Mouse (Mus musculus): ENCODE measurements around the gene Arl16.
"Not testable (repeated sequence)": the region's sequence is repeated elsewhere in the genome, so short reads cannot be mapped to it uniquely, and the experiment has no call there.

The Arl16 gene

DNA sequence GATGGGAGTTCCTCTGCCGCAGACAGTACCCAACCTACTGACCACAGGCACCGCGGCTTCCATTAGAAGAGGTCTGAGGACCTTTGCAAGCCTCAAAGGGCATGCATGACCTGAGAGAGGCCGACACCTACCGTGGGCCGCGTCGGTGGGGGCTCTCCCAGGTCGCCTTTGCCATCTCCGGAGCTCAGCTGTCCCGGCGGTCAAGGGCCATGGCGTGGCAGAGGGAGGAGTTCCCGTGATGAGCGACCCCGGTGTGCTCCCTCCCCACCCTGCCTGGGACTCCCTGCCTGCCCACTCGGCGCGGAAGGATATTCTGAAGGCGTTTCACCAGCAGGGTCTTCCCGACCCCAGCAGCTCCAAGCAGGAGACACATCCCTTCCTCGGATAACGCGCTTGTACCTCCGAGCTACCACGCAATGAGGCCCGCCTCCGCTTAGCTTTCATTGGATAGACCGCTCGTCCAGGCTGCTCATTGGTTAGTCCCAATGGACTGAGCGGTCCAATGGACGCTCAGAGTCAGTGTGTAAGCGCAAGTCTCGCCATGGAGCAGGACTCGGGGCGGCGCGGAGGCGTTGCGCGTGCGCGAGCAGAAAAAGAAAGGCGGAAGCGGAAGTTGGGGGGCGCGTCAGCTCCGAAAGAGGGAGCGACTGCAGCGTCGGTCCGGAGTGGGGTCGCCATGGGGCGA is at the start of gene Arl16:
Gene Arl16, minus strand, starts transcription at position 557 of the 685 bp plus-strand sequence.
- peak; percentile 100 for ATAC-seq (ENCODE audit: insufficient number of reproducible peaks, low FRiP score, low TSS enrichment)

DNA sequence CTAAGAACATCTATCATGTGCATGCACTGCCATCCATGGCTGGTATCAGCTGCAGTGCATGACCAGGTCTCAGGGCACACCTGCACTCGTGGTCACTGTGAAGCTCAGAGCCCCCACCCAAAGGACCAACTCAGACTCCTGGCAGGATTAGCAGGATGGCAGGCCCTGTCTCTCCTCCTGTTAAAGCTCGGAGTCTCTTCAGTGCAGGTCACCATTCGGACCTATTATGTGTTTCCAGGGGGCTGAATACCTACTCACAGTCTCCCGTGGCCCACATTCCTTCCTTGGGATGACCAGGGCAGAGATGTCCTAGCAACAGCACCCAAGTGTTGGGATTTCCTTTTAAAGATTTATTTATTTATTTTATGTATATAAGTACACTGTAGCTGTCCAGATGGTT is 49.7 kb upstream of the Arl16 start:
- ATAC-seq (ENCODE audit: insufficient number of reproducible peaks, low FRiP score, low TSS enrichment) = no peak

DNA sequence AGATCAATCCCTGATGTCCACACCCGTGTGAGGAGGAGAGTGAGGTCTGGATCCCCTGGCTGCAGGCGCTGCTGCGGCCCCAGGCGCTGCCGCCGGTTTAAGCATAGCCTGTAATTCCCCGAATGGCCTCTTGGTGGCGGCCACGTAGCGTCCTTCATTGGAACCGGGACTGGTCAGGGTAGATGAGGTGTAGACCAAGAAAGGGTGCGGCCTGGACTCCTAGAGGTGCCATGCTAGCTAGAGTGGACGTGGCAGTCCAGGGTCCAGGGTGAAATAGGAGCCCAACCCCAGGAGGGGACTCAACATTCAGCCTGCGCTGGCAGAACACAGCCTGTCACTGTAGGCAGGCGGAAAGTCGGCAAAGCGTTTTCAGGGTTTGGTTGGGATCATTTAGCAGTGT is 48.2 kb upstream of the Arl16 start:
- ATAC-seq (ENCODE audit: insufficient number of reproducible peaks, low FRiP score, low TSS enrichment) = peak; percentile 67; the same call in 1 of the 2 replicates

DNA sequence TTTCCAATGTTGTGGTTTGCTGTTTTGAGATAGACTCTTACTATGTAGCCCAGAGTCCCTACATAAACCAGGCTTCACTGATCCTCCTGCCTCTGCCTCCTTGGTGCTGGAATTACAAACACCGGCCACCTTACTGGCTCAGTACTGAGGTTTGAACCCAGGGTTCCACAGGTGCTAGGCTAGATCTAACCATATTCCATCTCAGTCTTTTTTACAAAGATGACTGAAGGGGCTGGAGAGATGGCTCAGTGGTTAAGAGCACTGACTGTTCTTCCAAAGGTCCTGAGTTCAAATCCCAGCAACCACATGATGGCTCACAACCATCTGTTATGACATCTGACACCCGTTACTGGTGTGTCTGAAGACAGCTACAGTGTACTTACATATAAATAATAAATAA is 46.9 kb upstream of the Arl16 start:
- ATAC-seq (ENCODE audit: insufficient number of reproducible peaks, low FRiP score, low TSS enrichment) = not testable (repeated sequence)

DNA sequence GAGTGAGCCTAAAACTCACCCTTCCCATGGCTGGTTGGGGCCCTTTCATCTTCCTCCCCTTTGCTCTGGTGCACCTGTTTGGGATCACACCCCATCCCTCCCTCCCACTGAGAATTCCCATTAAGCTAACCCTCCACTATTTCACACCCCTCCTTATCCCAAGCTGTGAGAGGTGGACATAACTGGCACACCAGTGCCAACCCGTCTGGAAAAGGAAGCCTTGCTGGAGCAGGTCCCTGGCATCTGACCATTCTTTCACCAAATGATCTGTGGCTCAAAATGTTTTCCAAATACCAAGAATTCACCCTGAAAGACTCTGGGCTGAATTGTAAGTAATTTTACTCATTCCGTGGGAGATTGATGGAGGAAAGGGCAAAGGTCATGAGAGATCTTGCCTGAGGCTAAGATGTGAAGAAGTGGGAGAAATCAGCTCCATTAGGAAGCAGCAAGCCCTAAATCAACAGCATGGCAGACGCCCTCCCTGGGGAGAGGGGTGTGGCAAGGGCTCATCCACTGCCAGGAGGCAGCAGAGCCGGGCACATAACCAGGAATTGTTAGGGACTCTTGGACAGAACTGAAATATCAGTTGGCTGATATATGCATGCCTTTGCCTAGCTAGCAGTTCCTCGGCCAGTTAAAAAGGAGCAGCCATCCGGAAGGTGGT is 45.5 kb upstream of the Arl16 start:
- peak; percentile 56; the same call in 1 of the 2 replicates for ATAC-seq (ENCODE audit: insufficient number of reproducible peaks, low FRiP score, low TSS enrichment)

- no peak for ATAC-seq (ENCODE audit: insufficient number of reproducible peaks, low FRiP score, low TSS enrichment)
Observed at GRCm38 (mm10) chr11:120510375-120511030, 43.1 kb upstream of the Arl16 start.

GRCm38 (mm10) chr11:120509940-120510339 is 42.5 kb upstream of the Arl16 start:
- no peak for ATAC-seq (ENCODE audit: insufficient number of reproducible peaks, low FRiP score, low TSS enrichment)

DNA sequence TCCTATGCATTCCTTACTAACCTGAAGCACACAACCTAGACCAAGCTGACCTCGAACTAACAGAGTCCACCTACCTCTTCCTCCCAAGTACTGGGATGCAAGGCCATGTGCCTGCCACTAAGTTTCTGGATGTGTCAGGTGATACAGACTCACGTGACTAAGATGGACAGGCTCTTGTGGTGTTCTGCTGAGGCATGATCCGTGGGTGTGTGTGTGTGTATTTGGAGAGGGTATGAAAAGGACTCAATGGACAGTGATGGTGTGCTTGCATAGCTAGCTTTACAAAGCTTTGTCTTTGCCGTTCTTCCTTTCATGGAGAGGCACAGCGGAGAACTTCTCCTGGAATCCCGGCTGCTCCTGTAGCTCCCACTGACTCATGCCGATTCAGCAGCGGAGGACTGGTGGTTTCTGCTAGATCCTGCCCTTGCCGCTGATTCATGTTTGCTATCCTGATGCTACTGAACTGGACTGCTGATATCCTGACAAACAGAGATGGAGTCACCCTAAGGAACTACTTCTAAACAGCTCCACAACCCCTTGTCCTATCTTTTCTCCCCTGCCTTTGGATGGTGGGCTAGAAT is 41.0 kb upstream of the Arl16 start:
- ATAC-seq (ENCODE audit: insufficient number of reproducible peaks, low FRiP score, low TSS enrichment) = no peak

DNA sequence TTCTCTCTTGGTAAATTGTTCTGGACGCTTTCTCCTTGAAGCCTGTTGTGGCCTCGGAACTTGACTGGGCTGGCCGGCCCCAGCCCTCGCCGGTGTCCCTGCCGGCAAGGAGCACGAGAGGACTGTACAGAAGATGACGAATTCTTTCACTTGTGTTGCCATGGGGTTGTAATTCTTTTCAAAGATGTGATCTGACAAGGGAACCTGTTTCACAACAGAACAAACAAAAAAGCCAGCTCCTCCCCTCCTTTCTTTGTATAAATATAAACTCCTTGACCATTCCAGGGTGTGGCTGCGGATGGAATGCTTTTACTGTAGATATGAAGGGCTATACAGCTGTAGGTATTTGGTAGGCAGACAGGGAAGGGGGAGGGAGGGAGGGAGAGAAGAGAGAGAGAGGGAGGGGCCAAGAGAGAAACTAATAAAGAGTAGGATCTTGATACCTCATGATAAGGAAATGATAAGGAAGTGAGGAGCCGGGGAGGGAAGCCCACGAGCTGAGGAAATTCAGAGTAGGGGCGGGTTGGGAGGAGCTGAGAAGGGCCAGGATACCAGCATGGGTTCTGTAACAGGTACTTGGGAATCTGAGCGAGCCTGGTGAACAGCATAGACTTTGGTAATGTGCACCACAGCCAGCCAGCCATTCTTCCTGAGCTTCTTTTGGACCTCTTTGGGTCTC is 40.3 kb upstream of the Arl16 start:
- no peak for ATAC-seq (ENCODE audit: insufficient number of reproducible peaks, low FRiP score, low TSS enrichment)

GRCm38 (mm10) chr11:120506899-120507298 is 39.5 kb upstream of the Arl16 start:
- ATAC-seq (ENCODE audit: insufficient number of reproducible peaks, low FRiP score, low TSS enrichment) = no peak; the same call in 1 of the 2 replicates

DNA sequence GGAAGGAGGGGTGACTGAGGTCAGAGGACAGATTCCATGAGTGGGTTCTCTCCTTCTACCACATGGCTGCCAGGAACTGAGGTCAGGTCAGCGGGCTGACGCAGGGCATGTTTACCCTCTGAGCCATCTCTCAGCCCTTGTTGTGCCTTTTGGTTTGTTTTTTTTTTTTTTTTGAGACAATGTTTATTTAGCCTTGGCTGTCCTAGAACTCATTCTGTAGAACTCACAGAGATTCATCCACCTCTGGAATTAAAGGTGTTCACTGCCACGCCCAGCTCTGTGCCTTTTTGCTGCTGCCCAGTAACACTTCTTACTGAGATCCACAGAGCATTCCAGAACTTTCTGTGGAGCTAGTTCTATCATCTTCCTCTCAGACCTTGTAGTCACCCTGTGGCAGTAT is 38.3 kb upstream of the Arl16 start:
- no peak for ATAC-seq (ENCODE audit: insufficient number of reproducible peaks, low FRiP score, low TSS enrichment)

GRCm38 (mm10) chr11:120501701-120502100 is 34.3 kb upstream of the Arl16 start:
- ATAC-seq (ENCODE audit: insufficient number of reproducible peaks, low FRiP score, low TSS enrichment) = no peak

DNA sequence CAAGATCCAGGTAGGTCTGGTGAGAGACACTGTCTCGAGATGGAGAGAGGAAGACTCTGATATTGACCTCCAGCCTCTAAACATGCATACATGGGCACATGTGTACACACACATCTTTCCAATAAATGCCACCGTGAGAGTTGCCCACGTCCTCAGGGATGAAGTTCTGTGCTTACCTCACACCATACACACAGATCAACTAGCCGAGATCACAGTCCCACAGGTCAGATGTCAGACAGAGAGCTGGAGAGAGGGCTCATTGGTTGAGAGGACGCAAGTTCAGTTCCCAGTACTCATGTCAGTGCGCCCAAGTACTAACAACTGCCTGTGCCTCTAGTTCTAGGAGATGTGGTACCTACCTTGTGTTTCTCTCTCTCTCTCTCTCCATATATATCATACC is 33.6 kb upstream of the Arl16 start:
- ATAC-seq (ENCODE audit: insufficient number of reproducible peaks, low FRiP score, low TSS enrichment) = no peak

DNA sequence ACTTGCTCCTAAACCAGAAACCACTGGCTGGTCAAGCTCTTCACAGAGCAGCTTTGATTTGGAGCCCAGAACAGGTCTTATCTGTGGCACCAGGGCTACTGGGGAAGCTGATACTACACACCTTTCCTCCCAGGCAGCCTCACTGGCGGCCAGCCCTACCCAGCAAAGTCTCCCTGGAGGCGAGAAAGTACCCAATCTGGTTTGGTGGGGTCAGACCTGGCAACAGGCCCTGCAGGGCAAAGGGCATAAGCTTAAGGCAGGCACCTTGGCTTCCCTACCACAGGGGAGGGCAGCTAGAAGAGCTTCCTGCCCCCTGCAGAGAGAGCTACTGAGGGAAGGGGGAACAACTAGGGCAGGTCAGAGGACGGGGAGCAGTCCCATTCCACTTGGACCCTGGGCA is 33.0 kb upstream of the Arl16 start:
- ATAC-seq (ENCODE audit: insufficient number of reproducible peaks, low FRiP score, low TSS enrichment) = no peak

- no peak for ATAC-seq (ENCODE audit: insufficient number of reproducible peaks, low FRiP score, low TSS enrichment)
Observed at GRCm38 (mm10) chr11:120499894-120500293, 32.5 kb upstream of the Arl16 start.

DNA sequence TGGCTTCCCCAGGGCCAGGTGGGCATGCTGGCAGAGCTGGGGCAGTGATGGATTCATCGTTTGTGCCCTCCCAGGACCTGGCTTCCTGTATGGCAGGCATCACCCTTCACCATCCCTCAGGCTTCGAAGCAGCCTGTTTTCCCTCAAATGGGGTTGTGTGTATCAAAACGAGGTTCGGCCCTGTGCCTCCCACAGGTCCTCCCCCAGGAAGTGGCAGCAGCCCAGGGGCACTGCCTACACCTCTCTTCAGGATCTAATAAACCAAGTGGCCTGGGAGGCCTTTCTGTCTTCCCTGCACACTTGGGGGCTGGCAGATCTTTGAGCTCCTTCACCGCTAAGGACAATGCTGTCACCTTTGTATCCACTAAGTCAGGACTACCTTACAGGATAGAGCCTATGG is 31.5 kb upstream of the Arl16 start:
- ATAC-seq (ENCODE audit: insufficient number of reproducible peaks, low FRiP score, low TSS enrichment) = no peak

DNA sequence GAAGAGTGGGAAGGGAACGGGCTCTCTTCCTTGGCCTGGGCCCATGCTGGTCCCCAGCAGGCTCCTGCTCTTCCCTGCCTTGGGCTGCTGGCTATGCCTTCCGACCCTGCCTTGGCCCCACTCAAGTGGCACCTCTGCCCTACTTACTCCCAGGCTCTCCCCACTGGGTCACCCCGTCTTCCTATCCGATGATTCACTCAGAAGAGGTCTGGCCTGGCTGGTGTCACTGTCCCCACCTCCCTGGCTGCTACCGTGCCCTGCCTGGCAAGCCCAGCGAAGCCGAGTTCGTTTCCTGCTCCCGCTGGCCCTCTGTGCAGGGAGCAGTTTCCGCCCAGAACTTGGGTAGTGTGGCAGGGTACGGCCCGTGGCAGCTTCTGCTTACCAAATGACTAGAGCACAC is 30.8 kb upstream of the Arl16 start:
- no peak for ATAC-seq (ENCODE audit: insufficient number of reproducible peaks, low FRiP score, low TSS enrichment)

GRCm38 (mm10) chr11:120497436-120497835 is 30.0 kb upstream of the Arl16 start:
- no peak for ATAC-seq (ENCODE audit: insufficient number of reproducible peaks, low FRiP score, low TSS enrichment)

GRCm38 (mm10) chr11:120493911-120494310 is 26.5 kb upstream of the Arl16 start:
- no peak for ATAC-seq (ENCODE audit: insufficient number of reproducible peaks, low FRiP score, low TSS enrichment)

GRCm38 (mm10) chr11:120493351-120493750 is 25.9 kb upstream of the Arl16 start:
- ATAC-seq (ENCODE audit: insufficient number of reproducible peaks, low FRiP score, low TSS enrichment) = no peak

- no peak for ATAC-seq (ENCODE audit: insufficient number of reproducible peaks, low FRiP score, low TSS enrichment)
Observed at GRCm38 (mm10) chr11:120492878-120493203, 25.4 kb upstream of the Arl16 start.

Measured in cerebellum, adult (tissue).